ENCODE assay signal across 10 mouse cellular contexts in genomic region chr10:17478761-17479632, GRCm38 (mm10).
DNase-seq lines count a peak whose midpoint lies in the region; ATAC-seq lines count a peak whose summit lies in the region.
"Had no signal": no experiment of that assay in that cellular context is flagged by ENCODE, and none has a peak within 500 bp of the region (broad histone marks: within the 10 kb centered on the region; RNA-seq: fewer than 3 reads in every experiment).

No protein-coding gene starts in this region.

- H3K4me3 ChIP-seq in kidney, embryonic 14.5 days (ENCODE audit: low read length), result no peak overlapping the region
- H3K4me3 ChIP-seq in forebrain, embryonic 12.5 days (replicated peaks), result 0 out of 2 replicates have a peak overlapping the region, but pooled peaks have one; percentile 13
- H3K4me3 ChIP-seq: heart, adult 2 months had no signal

- H3K9me3 ChIP-seq in kidney, embryonic 14.5 days (ENCODE audit: control insufficient read depth, low read length), result no peaks in the 10 kb centered on the region
- H3K9me3 ChIP-seq in forebrain, embryonic 12.5 days, result no peaks in the 10 kb centered on the region

- no peaks in the 10 kb centered on the region for H3K27me3 ChIP-seq in kidney, embryonic 14.5 days (ENCODE audit: control insufficient read depth, insufficient read depth, low read length)
- H3K27me3 ChIP-seq in forebrain, embryonic 12.5 days, result no peaks in the 10 kb centered on the region

- no peak overlapping the region for H3K9ac ChIP-seq in kidney, embryonic 14.5 days (ENCODE audit: low read depth, low read length)
- peak overlapping the region; percentile 30; the same call in 1 of the 2 replicates for H3K9ac ChIP-seq in forebrain, embryonic 12.5 days

- no peak for DNase-seq in kidney, adult 8-10 months
- DNase-seq in layer of hippocampus, postnatal 10 days (ENCODE audit: low spot score in 2 of 2), result peak; percentile 41 to 45
- peak; percentile 59 for DNase-seq in neural tube, embryonic 10.5 days (ENCODE audit: extremely low spot score, low spot score)
- DNase-seq in thymus, postnatal 25 days, result no peak
- no peak for DNase-seq in adrenal gland, postnatal 10 days
- no peak for DNase-seq in kidney, postnatal 10 days
- DNase-seq: heart, adult 2 months had no signal

- 0 out of 2 replicates have a peak, but pooled peaks have one; percentile 43 for ATAC-seq in kidney, embryonic 14.5 days (ENCODE audit: low FRiP score, low TSS enrichment)
- ATAC-seq in forebrain, embryonic 12.5 days (ENCODE audit: low FRiP score), result peak; percentile 94

- H3K4me1 ChIP-seq in kidney, embryonic 14.5 days (ENCODE audit: control insufficient read depth, insufficient read depth, low read length), result 0 out of 2 replicates have a peak, but pooled peaks cover 3% of the 10 kb centered on the region
- peaks cover 16% of the 10 kb centered on the region for H3K4me1 ChIP-seq in forebrain, embryonic 12.5 days

- no peaks in the 10 kb centered on the region for H3K36me3 ChIP-seq in kidney, embryonic 14.5 days (ENCODE audit: control insufficient read depth, insufficient read depth, low read length)
- H3K36me3 ChIP-seq in forebrain, embryonic 12.5 days (replicated peaks), result no peaks in the 10 kb centered on the region

- 35% methylated on average over 8 of the region's 8 CpGs for WGBS in kidney, embryonic 14.5 days
- WGBS in forebrain, embryonic 12.5 days, result 11% methylated on average over 8 of the region's 8 CpGs

- H3K27ac ChIP-seq in kidney, embryonic 14.5 days (ENCODE audit: low read depth, low read length), result no peak overlapping the region
- peak overlapping the region; percentile 82 for H3K27ac ChIP-seq in forebrain, embryonic 12.5 days
- H3K27ac ChIP-seq: heart, adult 2 months had no signal

- H3K4me2 ChIP-seq in kidney, embryonic 14.5 days (replicated peaks; ENCODE audit: low read depth, low read length), result no peak overlapping the region
- peak overlapping the region; percentile 29 for H3K4me2 ChIP-seq in forebrain, embryonic 12.5 days
- H3K4me2 ChIP-seq: liver, embryonic 11.5 days had no signal

Comparison
In these comparisons a context has a peak if more than half of its experiments do, and no peak if none do; other contexts are left out.
1. DNase-seq: peak in layer of hippocampus, postnatal 10 days (2 of 2) and neural tube, embryonic 10.5 days (single experiment); none in kidney, adult 8-10 months (0 of 2), thymus, postnatal 25 days (single experiment), adrenal gland, postnatal 10 days (single experiment) and kidney, postnatal 10 days (single experiment).